Mouse (Mus musculus) heart, postnatal 0 days (tissue): ENCODE results near the gene Plekha6. TPM values are rescaled to one million over a fixed set of nuclear protein-coding genes. Genes with fewer than 3 reads are reported as not detected.

Experiments
- ATAC-seq: fragments of 200-750 bp; cut with Nextera tagmentation; 2 replicates; pipeline ENCODE4 v1.8.0; 2017; ENCODE audit warnings: low read depth, moderate number of reproducible peaks, moderate library complexity; ENCODE audit not compliant: insufficient read depth
- DNase-seq: peaks from one replicate; pipeline ENCODE4 v3.0.0-alpha.2; 2016; ENCODE audit warnings: low spot score
- H3K27ac ChIP-seq: fragments of 300-500 bp; sonication (generic); 2 replicates; pipeline ENCODE4 v1.5.1; 2014; ENCODE audit warnings: low read depth, mild to moderate bottlenecking
- H3K27me3 ChIP-seq: fragments of 300-500 bp; sonication (generic); 2 replicates; pipeline ENCODE4 v1.6.1; 2014; ENCODE audit warnings: low read length, mixed read lengths; ENCODE audit not compliant: control insufficient read depth, insufficient read depth
- H3K36me3 ChIP-seq: fragments of 300-500 bp; sonication (generic); replicated peaks from 2 replicates; pipeline ENCODE4 v1.6.1; 2014; ENCODE audit warnings: low read length, mixed read lengths; ENCODE audit not compliant: control insufficient read depth, insufficient read depth
- H3K4me1 ChIP-seq: fragments of 300-500 bp; sonication (generic); 2 replicates; pipeline ENCODE4 v1.6.1; 2014; ENCODE audit warnings: antibody characterized with exemption; ENCODE audit not compliant: control insufficient read depth, insufficient read depth
- H3K4me2 ChIP-seq: fragments of 300-500 bp; sonication (generic); 2 replicates; pipeline ENCODE4 v1.6.1; 2014; ENCODE audit warnings: low read depth, mild to moderate bottlenecking, low read length, moderate library complexity
- H3K4me3 ChIP-seq: fragments of 300-500 bp; sonication (generic); 2 replicates; pipeline ENCODE4 v1.5.1; 2014; ENCODE audit warnings: low read depth, low read length
- H3K9ac ChIP-seq: fragments of 300-500 bp; sonication (generic); replicated peaks from 2 replicates; pipeline ENCODE4 v1.6.1; 2014; ENCODE audit warnings: low read depth, low read length, mixed read lengths
- H3K9me3 ChIP-seq: fragments of 300-500 bp; sonication (generic); replicated peaks from 2 replicates; pipeline ENCODE4 v1.6.1; 2016; ENCODE audit warnings: low read length; ENCODE audit not compliant: control insufficient read depth
- CTCF ChIP-seq: IDR thresholded peaks from 2 replicates; pipeline ENCODE4 v1.5.1; 2016; ENCODE audit warnings: antibody characterized with exemption, control low read depth, low read depth
- EP300 ChIP-seq: IDR thresholded peaks from 2 replicates; pipeline ENCODE4 v1.6.1; 2016; ENCODE audit warnings: antibody characterized with exemption, low read depth
- WGBS: fragments of 180-500 bp; shearing (Covaris S2); extraction: QIAGEN DNeasy Blood & Tissue Kit; methylation state at CpG from one replicate; pipeline ENCODE4 v1.1.7; 2014; 5-methylcytosine and 5-hydroxymethylcytosine counted together
- polyA plus RNA-seq: library from polyadenylated mRNA; unstranded; fragments of >200 nt; fragmentation: Nextera tagmentation; extraction: Ambion mirVana; gene quantifications from 2 replicates; pipeline ENCODE4 v1.2.1, GENCODE M21; 2015
- total RNA-seq: library from RNA; depleted of rRNA; stranded (reverse); fragments of >200 nt; gene quantifications from 2 replicates; pipeline ENCODE4 v1.2.3, GENCODE M21; 2014; ENCODE audit warnings: low replicate concordance

The Plekha6 gene
- total and polyA plus RNA-seq, 2 experiments from 2014 or later: 7.0 to 36.1 TPM

GRCm38 (mm10) chr1:133130638-133131560, 33.1 kb upstream of the Plekha6 start, which contains the start of gene Ppp1r15b:
TSS of gene Ppp1r15b (plus strand) at chr1:133131143.
- 0 out of 2 replicates have a peak, but pooled peaks have one; percentile 6 for TF ChIP-seq CTCF
- peak; percentile 97 for TF ChIP-seq EP300
- 1% methylated on average over 71 of the region's 72 CpGs for WGBS

GRCm38 (mm10) chr1:133131561-133131905, 32.5 kb upstream of the Plekha6 start:
- ATAC-seq: no peak
- WGBS: 0% methylated on average over 35 of the region's 35 CpGs

More at GRCm38 (mm10) chr1:133130638-133131560, 33.1 kb upstream of the Plekha6 start, which contains the start of gene Ppp1r15b:
- Histone ChIP-seq H3K27ac (peak within 1 kb of the TSS; percentile 94), H3K36me3 (no peaks in the 10 kb centered on the region), H3K4me2 (peak within 1 kb of the TSS; percentile 92), H3K9me3 (no peaks in the 10 kb centered on the region), H3K27me3 (no peaks in the 10 kb centered on the region), H3K9ac (peak within 1 kb of the TSS; percentile 78), H3K4me3 (peak within 1 kb of the TSS; percentile 73), H3K4me1 (0 out of 2 replicates have a peak, but pooled peaks cover 11% of the 10 kb centered on the region)
- ATAC-seq (peak; percentile 99), DNase-seq (peak; percentile 99)

GRCm38 (mm10) chr1:133131936-133132335, 32.1 kb upstream of the Plekha6 start:
- peaks cover 8% of the 10 kb centered on the region for H3K36me3 ChIP-seq
- peak overlapping the region; percentile 94 for H3K27ac ChIP-seq
- TF ChIP-seq EP300 (no peak), CTCF (no peak)
- ATAC-seq (no peak), DNase-seq (no peak)
- peak overlapping the region; percentile 78 for H3K9ac ChIP-seq
- H3K27me3 ChIP-seq: no peaks in the 10 kb centered on the region
- H3K9me3 ChIP-seq: no peaks in the 10 kb centered on the region
- H3K4me3 ChIP-seq: peak overlapping the region; percentile 73
- under 1% methylated on average over 11 of the region's 11 CpGs for WGBS
- 0 out of 2 replicates have a peak, but pooled peaks cover 14% of the 10 kb centered on the region for H3K4me1 ChIP-seq
- H3K4me2 ChIP-seq: peak overlapping the region; percentile 92

More at GRCm38 (mm10) chr1:133131561-133131905, 32.5 kb upstream of the Plekha6 start:
- TF ChIP-seq CTCF (no peak), EP300 (no peak)
- H3K27ac ChIP-seq: peak overlapping the region; percentile 94
- DNase-seq: no peak
- no peaks in the 10 kb centered on the region for H3K9me3 ChIP-seq
- H3K27me3 ChIP-seq: no peaks in the 10 kb centered on the region
- H3K9ac ChIP-seq: peak overlapping the region; percentile 78
- 0 out of 2 replicates have a peak, but pooled peaks cover 14% of the 10 kb centered on the region for H3K4me1 ChIP-seq
- peaks cover 4% of the 10 kb centered on the region for H3K36me3 ChIP-seq
- peak overlapping the region; percentile 92 for H3K4me2 ChIP-seq
- H3K4me3 ChIP-seq: peak overlapping the region; percentile 73

GRCm38 (mm10) chr1:133132388-133133326, 31.4 kb upstream of the Plekha6 start:
- Histone ChIP-seq H3K4me2 (peak overlapping the region; percentile 92), H3K27me3 (no peaks in the 10 kb centered on the region), H3K4me1 (0 out of 2 replicates have a peak, but pooled peaks cover 14% of the 10 kb centered on the region), H3K27ac (peak overlapping the region; percentile 94), H3K9ac (peak overlapping the region; percentile 78), H3K36me3 (peaks cover 16% of the 10 kb centered on the region), H3K9me3 (no peaks in the 10 kb centered on the region), H3K4me3 (peak overlapping the region; percentile 73)
- DNase-seq: no peak
- ATAC-seq: no peak
- WGBS: under 1% methylated on average over 26 of the region's 26 CpGs
- no peak for TF ChIP-seq EP300
- no peak for TF ChIP-seq CTCF

GRCm38 (mm10) chr1:133133425-133133824, 30.6 kb upstream of the Plekha6 start:
- Histone ChIP-seq H3K9me3 (no peaks in the 10 kb centered on the region), H3K4me1 (0 out of 2 replicates have a peak, but pooled peaks cover 14% of the 10 kb centered on the region), H3K4me3 (peak overlapping the region; percentile 73), H3K4me2 (peak overlapping the region; percentile 92), H3K27ac (peak overlapping the region; percentile 32; the same call in 1 of the 2 replicates), H3K36me3 (peaks cover 23% of the 10 kb centered on the region), H3K9ac (peak overlapping the region; percentile 78), H3K27me3 (no peaks in the 10 kb centered on the region)
- DNase-seq (peak; percentile 20), ATAC-seq (no peak)
- 4% methylated on average over 2 of the region's 2 CpGs for WGBS
- TF ChIP-seq CTCF: no peak
- TF ChIP-seq EP300: no peak
